Mouse (Mus musculus) splenic B cell, adult 2 months (primary cell): ENCODE measurements around the gene Orai2.
"Not testable (repeated sequence)": the region's sequence is repeated elsewhere in the genome, so short reads cannot be mapped to it uniquely, and the experiment has no call there.

Experiments
- DNase-seq: peaks from one replicate; pipeline ENCODE4 v3.0.0-alpha.2; 2011; ENCODE audit warnings: low read depth, low spot score
- H3K27me3 ChIP-seq: 2 replicates; pipeline ENCODE4 v1.6.1; 2012; ENCODE audit warnings: mild to moderate bottlenecking, low read length, moderate library complexity, mixed read lengths; ENCODE audit not compliant: control insufficient read depth, poor library complexity, insufficient read depth, severe bottlenecking
- H3K36me3 ChIP-seq: 2 replicates; pipeline ENCODE4 v1.6.1; 2012; ENCODE audit warnings: mild to moderate bottlenecking, low read length, moderate library complexity, mixed read lengths; ENCODE audit not compliant: control insufficient read depth, poor library complexity, insufficient read depth, severe bottlenecking

Gene Orai2

DNA sequence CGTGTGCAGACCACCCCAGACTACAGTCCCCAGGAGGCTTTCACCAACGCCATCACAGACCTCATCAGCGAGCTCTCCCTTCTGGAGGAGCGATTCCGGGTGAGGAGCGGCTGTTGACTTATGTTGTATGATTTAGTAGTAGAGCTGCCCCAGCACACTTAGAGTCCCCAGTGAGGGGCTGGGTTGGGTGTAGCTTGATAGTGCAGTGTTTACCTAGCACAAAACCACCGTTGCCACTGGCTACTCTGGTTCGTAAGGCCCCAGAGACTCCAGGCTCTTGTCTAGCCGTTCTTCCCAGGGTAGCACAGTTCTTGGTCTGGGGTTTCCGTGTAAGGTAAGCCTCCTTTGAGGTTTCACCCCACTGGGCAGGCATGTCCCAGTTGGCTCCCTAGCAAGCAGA, 48.3 kb downstream of the Orai2 start:
- Histone ChIP-seq H3K27me3 (no peaks in the 10 kb centered on the region), H3K36me3 (peaks cover 7% of the 10 kb centered on the region)

DNA sequence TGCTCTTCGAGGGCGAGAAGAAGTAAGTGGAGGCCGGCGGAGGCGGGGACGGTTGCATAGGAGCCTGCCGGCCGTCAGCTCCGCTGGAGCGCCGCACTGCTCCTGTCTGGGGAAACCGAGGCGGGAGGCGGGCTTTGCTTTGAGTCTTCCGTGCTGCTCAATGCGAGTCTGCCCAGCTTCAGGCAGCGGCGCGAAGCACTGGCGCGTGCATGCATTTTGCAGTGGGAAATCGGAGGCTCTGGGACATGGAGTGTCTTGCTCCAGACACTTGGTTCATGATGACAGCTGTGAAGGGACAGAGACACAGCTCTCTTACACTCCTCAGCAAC, 53.8 kb downstream of the Orai2 start:
- no peak for DNase-seq

More for the DNA sequence above, 48.3 kb downstream of the Orai2 start:
- no peak for DNase-seq

DNA sequence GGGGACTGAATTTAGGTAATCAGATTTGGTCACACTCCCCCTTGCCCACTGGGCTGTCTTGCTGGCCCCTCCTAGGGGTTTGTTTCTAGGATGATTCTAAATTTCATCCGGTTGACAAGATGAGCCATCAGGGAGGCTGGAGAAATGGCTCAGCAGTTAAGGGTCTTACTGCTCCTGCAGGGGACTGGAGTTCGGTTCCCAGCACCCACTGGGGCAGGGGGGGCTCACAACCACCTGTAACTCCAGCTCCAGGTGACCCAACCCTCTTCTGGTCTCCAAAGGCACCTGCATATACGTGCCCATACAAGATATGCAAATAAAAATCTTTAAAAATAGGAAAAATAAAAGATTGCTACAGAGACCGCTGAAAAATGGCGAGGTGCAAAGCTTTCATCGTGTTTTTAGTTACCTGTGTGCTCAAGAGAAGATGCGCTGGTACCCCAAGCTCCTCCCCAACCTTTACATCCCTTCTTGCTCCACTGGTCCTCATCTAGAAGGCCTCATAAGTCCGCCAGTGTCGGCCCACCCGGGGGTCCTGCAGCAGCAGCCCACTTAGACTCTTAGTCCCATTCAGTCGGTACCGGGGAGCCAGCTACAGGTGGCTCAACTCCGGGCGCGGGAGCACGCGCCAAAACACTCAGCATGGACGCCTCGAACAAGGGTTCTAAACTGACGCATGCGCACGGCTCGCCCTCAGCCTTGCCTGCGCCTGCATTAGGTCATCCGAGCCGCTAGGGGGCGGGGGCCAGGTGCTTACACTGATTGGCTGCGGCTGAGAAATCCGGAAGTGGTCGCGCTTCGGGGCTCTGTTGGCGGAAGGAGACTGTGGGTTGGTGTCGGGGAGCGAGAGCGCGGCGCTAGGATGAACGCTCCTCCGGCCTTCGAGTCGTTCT, 54.4 kb downstream of the Orai2 start, which contains the start of gene Polr2j:
TSS of gene Polr2j (plus strand) at position 741 of the 893 bp plus-strand sequence.
- DNase-seq = peak; percentile 98
- Histone ChIP-seq H3K27me3 (no peaks in the 10 kb centered on the region), H3K36me3 (peaks cover 2% of the 10 kb centered on the region; the same call in 1 of the 2 replicates)

More for the DNA sequence above, 53.8 kb downstream of the Orai2 start:
- Histone ChIP-seq H3K27me3 (no peaks in the 10 kb centered on the region), H3K36me3 (peaks cover 2% of the 10 kb centered on the region; the same call in 1 of the 2 replicates)

DNA sequence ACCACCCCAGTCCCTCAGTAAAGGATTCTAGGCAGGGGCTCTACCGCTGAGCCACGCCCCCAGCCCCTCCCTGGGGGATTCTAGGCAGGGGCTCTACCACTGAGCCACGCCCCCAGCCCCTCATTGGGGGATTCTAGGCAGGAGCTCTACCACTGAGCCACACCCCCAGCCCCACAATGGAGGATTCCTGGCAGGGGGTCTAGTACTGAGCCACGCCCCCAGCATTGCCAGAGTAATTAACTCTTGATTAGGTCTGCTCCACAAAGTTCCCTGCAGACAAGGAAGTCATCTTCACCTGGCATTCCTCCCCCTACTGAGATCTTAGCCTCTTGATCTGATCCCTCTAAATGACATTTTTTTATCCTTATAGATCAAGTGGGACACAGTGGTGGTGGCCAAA, 57.0 kb downstream of the Orai2 start:
- H3K27me3 ChIP-seq, H3K36me3 ChIP-seq, DNase-seq: not testable (repeated sequence)

DNA sequence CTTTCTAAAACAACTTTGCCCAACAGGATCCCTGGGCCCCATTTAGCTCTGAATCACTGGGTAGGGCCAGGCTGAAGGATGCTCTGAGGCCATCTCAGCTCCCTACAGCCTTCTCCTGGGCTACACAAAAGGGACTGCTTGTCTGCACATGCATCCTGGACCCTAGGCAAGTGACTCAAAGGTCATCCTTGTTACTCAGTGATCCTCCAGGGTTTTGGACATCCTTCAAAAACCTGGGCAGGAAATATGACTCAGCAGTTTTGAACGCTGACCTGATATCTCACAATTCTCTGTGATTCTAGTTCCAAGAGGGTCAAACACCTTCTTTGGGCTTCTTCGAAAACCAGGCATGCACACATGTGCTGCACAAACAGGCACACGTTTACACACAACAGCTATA, 61.5 kb downstream of the Orai2 start:
- no peak for DNase-seq
- Histone ChIP-seq H3K27me3 (no peaks in the 10 kb centered on the region), H3K36me3 (no peaks in the 10 kb centered on the region)

DNA sequence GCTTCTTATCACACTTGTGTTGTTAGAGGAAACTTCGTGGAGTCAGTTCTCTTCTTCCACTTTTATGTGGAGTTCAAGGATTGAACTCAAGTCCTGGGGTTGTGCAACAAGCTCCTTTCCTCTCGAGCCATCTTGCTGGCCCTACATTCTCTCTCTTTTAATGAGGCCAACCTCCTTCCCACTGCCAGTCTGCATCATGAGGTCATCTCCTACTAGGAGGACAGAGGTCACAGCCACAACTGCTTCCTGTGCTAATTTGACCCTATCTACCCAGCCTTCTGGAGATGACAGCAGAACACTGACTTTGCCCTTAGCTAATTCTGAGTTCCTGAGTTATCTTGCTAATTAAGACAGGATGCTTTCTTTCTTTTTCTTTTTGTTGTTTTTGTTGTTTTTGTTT, 62.0 kb downstream of the Orai2 start:
- no peaks in the 10 kb centered on the region for H3K36me3 ChIP-seq
- DNase-seq = no peak
- no peaks in the 10 kb centered on the region for H3K27me3 ChIP-seq

DNA sequence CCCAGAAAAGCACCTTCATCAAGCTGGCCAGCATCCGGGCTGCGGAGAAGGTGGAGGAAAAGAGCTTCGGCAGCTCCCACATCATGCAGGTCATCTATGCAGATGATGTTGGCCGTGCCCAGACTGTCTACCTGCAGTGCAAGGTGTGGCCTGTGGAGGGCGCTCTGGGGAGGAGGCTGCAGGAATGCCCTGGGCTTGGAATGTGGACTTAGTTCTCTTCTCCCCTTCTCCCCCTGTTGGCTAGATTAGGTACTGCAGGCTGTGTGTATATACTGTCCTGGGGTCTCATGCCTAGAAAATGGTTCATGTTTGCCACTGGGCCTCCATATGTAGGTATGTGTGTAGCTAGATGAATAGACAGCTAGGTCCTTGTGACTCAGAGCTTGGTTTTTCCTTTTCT, 66.0 kb downstream of the Orai2 start:
- H3K27me3 ChIP-seq = no peaks in the 10 kb centered on the region
- no peaks in the 10 kb centered on the region for H3K36me3 ChIP-seq
- peak; percentile 56 for DNase-seq

DNA sequence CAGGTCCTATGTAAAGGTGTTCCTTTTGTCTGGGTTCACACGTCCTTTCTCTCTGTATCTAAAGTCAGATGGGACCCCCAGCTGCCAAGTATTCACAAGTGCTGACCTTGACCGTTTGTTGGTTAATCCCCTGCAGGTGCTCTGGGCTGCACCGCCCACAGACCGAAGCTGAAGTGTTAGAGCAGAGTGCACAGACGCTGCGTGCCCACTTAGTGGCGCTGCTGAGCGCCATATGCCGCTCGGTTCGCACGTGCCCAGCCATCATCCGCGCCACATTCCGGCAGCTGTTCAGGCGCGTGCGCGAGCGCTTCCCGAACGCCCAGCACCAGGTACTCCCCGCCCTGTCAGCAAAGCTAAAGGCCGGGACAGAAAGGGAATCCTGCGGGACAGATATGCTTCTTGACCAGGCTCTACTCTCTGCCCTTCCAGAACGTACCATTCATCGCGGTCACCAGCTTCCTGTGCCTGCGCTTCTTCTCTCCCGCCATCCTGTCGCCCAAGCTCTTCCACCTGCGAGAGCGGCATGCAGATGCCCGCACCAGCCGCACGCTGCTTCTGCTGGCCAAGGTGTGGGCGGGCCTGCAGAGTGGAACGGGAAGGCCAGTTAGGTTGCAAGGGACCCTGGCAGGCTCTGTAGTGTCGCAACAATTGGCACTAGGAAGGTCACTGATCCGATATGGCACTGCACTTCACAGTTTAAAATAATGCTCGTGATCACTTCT, 68.3 kb downstream of the Orai2 start:
- Histone ChIP-seq H3K27me3 (no peaks in the 10 kb centered on the region), H3K36me3 (no peaks in the 10 kb centered on the region)
- DNase-seq = peak; percentile 83

DNA sequence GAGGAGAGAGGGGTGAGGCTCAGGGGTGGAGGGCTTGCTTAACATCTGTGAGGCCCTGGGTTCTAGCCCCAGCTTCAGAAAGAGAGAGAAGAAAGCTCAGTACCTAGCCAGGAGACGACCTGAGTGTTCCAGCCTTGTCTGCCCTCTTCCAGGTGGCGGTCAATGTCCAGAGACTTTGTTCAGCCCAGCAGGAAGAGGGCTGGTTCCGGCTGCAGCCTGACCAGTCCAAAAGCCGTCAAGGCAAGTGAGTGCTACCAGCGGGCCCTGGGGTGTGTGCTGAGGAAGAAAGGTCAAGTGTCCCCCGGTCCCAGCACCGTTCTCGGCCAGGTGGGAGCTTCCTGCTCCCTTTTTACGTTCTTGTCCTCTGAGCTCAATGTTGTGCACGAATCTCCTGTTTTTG, 72.0 kb downstream of the Orai2 start:
- DNase-seq = no peak
- Histone ChIP-seq H3K36me3 (no peaks in the 10 kb centered on the region), H3K27me3 (no peaks in the 10 kb centered on the region)
